Mouse (Mus musculus) thymus, adult 2 months (tissue): ENCODE data around the gene Parvb.

Source experiments
- CTCF ChIP-seq: fragments of 200-500 bp; IDR thresholded peaks from 2 replicates; pipeline ENCODE4 v1.5.1; 2012; ENCODE audit warnings: mild to moderate bottlenecking, control low read depth, low read length, moderate library complexity, borderline replicate concordance; ENCODE audit not compliant: control insufficient read depth, poor library complexity, insufficient read depth; ENCODE audit errors: extremely low read depth
- POLR2A ChIP-seq: fragments of 200-500 bp; IDR thresholded peaks from 2 replicates; pipeline ENCODE4 v1.6.1; 2012; ENCODE audit warnings: mild to moderate bottlenecking, low read length, control low read depth, moderate library complexity; ENCODE audit not compliant: control insufficient read depth, poor library complexity, insufficient read depth; ENCODE audit errors: extremely low read depth

DNA sequence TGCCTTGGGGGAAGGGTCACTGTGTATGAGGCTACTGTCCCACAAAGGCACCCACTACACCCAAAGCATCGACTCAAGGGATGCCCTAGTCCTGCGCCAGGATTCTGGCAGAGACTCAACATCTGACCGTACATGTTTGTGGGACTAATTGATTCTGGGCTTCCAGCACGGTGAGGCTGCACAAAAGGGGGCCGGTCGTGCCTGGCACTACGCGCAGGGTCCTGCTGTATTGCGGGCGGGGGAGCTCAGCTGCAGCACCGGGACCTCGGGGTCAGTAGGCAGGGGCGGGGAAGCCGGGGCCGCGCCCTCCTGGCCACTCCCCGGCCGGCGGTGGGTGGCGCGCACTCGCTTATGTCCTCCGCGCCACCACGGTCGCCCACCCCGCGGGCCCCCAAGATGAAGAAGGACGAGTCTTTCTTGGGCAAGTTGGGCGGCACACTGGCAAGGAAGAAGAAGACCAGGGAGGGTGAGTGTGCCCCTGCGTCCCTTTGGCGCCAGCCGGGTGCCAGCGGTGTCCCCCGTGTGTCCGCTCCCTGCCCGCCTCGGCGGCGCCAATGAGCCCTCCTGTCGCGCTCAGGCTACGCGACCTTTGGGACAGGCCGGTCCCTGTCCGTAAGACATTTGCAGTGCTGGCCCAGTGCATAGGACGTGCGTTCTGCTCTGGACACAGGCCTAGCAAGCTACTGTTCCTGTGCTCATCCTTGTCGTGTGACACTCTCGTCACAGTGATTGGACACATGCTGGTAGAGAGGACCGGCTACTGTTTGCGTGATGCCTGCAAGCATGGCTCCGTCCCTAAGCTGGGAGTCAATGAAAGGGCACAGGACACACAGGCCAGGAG lies at the start of gene Parvb:
- TF ChIP-seq POLR2A, result no peak
- no peak for TF ChIP-seq CTCF
